ENCODE assay signal across 34 mouse cellular contexts in genomic region chr11:83279024-83279423, GRCm38 (mm10). TPM values are rescaled to one million over a fixed set of nuclear protein-coding genes. Genes with fewer than 3 reads are reported as not detected.
"Had no signal": no experiment of that assay in that cellular context is flagged by ENCODE, and none has a peak within 500 bp of the region (broad histone marks: within the 10 kb centered on the region; RNA-seq: fewer than 3 reads in every experiment).

No protein-coding gene starts in this region.

- H3K4me2 ChIP-seq: heart, embryonic 11.5 days; heart, embryonic 13.5 days; heart, embryonic 15.5 days; hindbrain, embryonic 12.5 days; hindbrain, embryonic 13.5 days; hindbrain, embryonic 14.5 days; hindbrain, embryonic 15.5 days; intestine, embryonic 15.5 days; kidney, embryonic 15.5 days had no signal

- H3K9ac ChIP-seq: heart, embryonic 13.5 days; heart, embryonic 15.5 days; hindbrain, embryonic 12.5 days; hindbrain, embryonic 13.5 days; hindbrain, embryonic 14.5 days; hindbrain, embryonic 15.5 days; intestine, embryonic 15.5 days; kidney, embryonic 15.5 days had no signal

- DNase-seq: kidney, adult 11 months; kidney, adult 18-20 months; kidney, adult 2 months; kidney, adult 8-10 months; kidney, adult 9 months; kidney, postnatal 25 days; kidney, postnatal 36 days; layer of hippocampus, adult 9-11 months; layer of hippocampus, postnatal 36 days had no signal

- H3K4me3 ChIP-seq: heart, embryonic 10.5 days; heart, embryonic 13.5 days; heart, embryonic 15.5 days; hindbrain, embryonic 10.5 days; hindbrain, embryonic 12.5 days; hindbrain, embryonic 13.5 days; hindbrain, embryonic 15.5 days; intestine, embryonic 15.5 days; kidney, embryonic 15.5 days; layer of hippocampus, adult 2 months; left cerebral cortex, adult 2 months had no signal

- H3K27ac ChIP-seq: heart, embryonic 10.5 days; heart, embryonic 13.5 days; heart, embryonic 15.5 days; hindbrain, embryonic 10.5 days; hindbrain, embryonic 12.5 days; hindbrain, embryonic 13.5 days; hindbrain, embryonic 14.5 days; hindbrain, embryonic 15.5 days; hindbrain, postnatal 0 days; intestine, embryonic 15.5 days; kidney, embryonic 15.5 days; kidney, postnatal 0 days; layer of hippocampus, adult 2 months; left cerebral cortex, adult 2 months had no signal

- H3K4me1 ChIP-seq: heart, embryonic 10.5 days; hindbrain, embryonic 10.5 days; hindbrain, embryonic 12.5 days; hindbrain, embryonic 13.5 days; hindbrain, embryonic 15.5 days; intestine, embryonic 15.5 days; kidney, embryonic 15.5 days had no signal

- H3K27me3 ChIP-seq: heart, embryonic 15.5 days; hindbrain, embryonic 15.5 days; intestine, embryonic 15.5 days had no signal

- H3K36me3 ChIP-seq: heart, embryonic 10.5 days; heart, embryonic 13.5 days; heart, embryonic 15.5 days; hindbrain, embryonic 10.5 days; hindbrain, embryonic 12.5 days; hindbrain, embryonic 13.5 days; hindbrain, embryonic 15.5 days; intestine, embryonic 15.5 days; kidney, embryonic 15.5 days had no signal

- H3K9me3 ChIP-seq: heart, embryonic 10.5 days; heart, embryonic 13.5 days; heart, embryonic 15.5 days; hindbrain, embryonic 10.5 days; hindbrain, embryonic 12.5 days; hindbrain, embryonic 13.5 days; hindbrain, embryonic 15.5 days; intestine, embryonic 15.5 days; kidney, embryonic 15.5 days had no signal

- ATAC-seq: hindbrain, embryonic 16.5 days; hindbrain, postnatal 0 days; inflammation-experienced regulatory T-cells, adult 6 months; intestine, embryonic 15.5 days; intestine, embryonic 16.5 days; intestine, postnatal 0 days had no signal

RNA-seq across cellular contexts. Expression of gene Slfn14, which starts 7.5 kb away (rescaled TPM):
- total RNA-seq: hematopoietic stem cell, adult 5-6 weeks; hindbrain, postnatal 0 days; layer of hippocampus, adult 18-20 months; layer of hippocampus, adult 2 months; layer of hippocampus, postnatal 14 days; layer of hippocampus, postnatal 25 days; layer of hippocampus, postnatal 36 days; left cerebral cortex, adult 2 months; left cerebral cortex, adult 8-10 months had no signal
- polyA plus RNA-seq: hindbrain, embryonic 14.5 days; hindbrain, embryonic 16.5 days; hindbrain, postnatal 0 days; intestine, postnatal 0 days; kidney, adult 2 months; large intestine, adult 2 months had no signal
